In genomic region chr15:69291273-69291672, GRCm38 (mm10) we compare ENCODE assay signal across 22 mouse cellular contexts.
DNase-seq lines count a peak whose midpoint lies in the region; ATAC-seq lines count a peak whose summit lies in the region.
"Had no signal": no experiment of that assay in that cellular context is flagged by ENCODE, and none has a peak within 500 bp of the region (broad histone marks: within the 10 kb centered on the region; RNA-seq: fewer than 3 reads in every experiment).

No protein-coding gene starts in this region.

- H3K4me3 ChIP-seq in kidney, embryonic 16.5 days (ENCODE audit: low read length), result no peak overlapping the region
- H3K4me3 ChIP-seq: embryonic facial prominence, embryonic 10.5 days; embryonic facial prominence, embryonic 13.5 days; erythroblast, embryonic 14.5 days; forebrain, embryonic 12.5 days; forebrain, embryonic 15.5 days; hindbrain, embryonic 12.5 days; hindbrain, embryonic 15.5 days had no signal

- DNase-seq in adrenal gland, postnatal 14 days, result peak; percentile 19
- DNase-seq in adrenal gland, postnatal 4 days (ENCODE audit: low spot score in 2 of 2), result no peak
- DNase-seq in kidney, adult 18-20 months, result no peak
- DNase-seq in Muller cell, postnatal 12 days (ENCODE audit: inconsistent ontology term), result peak; percentile 25
- DNase-seq: cerebellum, adult 11-12 months; cerebellum, adult 8-10 months; cerebellum, postnatal 10 days; cerebellum, postnatal 36 days; embryo, embryonic 11 days; gastrocnemius, postnatal 25 days had no signal

- peak; percentile 57; the same call in 1 of the 2 replicates for ATAC-seq in kidney, embryonic 16.5 days (ENCODE audit: low FRiP score, low TSS enrichment)
- ATAC-seq in CD4-positive, CD25-positive, alpha-beta regulatory T cell, adult 4 months, result no peak
- ATAC-seq: forebrain, embryonic 15.5 days; intestine, postnatal 0 days; Patski had no signal

- WGBS in kidney, embryonic 16.5 days, result 11% methylated on average over 1 of the region's 1 CpGs

- no peaks in the 10 kb centered on the region for H3K4me1 ChIP-seq in kidney, embryonic 16.5 days (ENCODE audit: insufficient read depth, low read length)
- H3K4me1 ChIP-seq: embryonic facial prominence, embryonic 10.5 days; embryonic facial prominence, embryonic 13.5 days; forebrain, embryonic 12.5 days; forebrain, embryonic 15.5 days; hindbrain, embryonic 12.5 days; hindbrain, embryonic 15.5 days had no signal

- H3K9ac ChIP-seq in kidney, embryonic 16.5 days (replicated peaks; ENCODE audit: low read length), result no peak overlapping the region
- H3K9ac ChIP-seq: embryonic facial prominence, embryonic 13.5 days; forebrain, embryonic 12.5 days; forebrain, embryonic 15.5 days; hindbrain, embryonic 12.5 days; hindbrain, embryonic 15.5 days had no signal

- H3K27ac ChIP-seq in kidney, embryonic 16.5 days (ENCODE audit: low read length), result no peak overlapping the region
- H3K27ac ChIP-seq: embryonic facial prominence, embryonic 10.5 days; embryonic facial prominence, embryonic 13.5 days; forebrain, embryonic 12.5 days; forebrain, embryonic 15.5 days; hindbrain, embryonic 12.5 days; hindbrain, embryonic 15.5 days had no signal

- H3K27me3 ChIP-seq in kidney, embryonic 16.5 days (ENCODE audit: insufficient read depth, low read length), result no peaks in the 10 kb centered on the region
- H3K27me3 ChIP-seq: embryonic facial prominence, embryonic 13.5 days; forebrain, embryonic 12.5 days; forebrain, embryonic 15.5 days; hindbrain, embryonic 12.5 days; hindbrain, embryonic 15.5 days; Patski had no signal

- H3K9me3 ChIP-seq in kidney, embryonic 16.5 days (ENCODE audit: low read length), result no peaks in the 10 kb centered on the region
- H3K9me3 ChIP-seq: embryonic facial prominence, embryonic 10.5 days; embryonic facial prominence, embryonic 13.5 days; forebrain, embryonic 12.5 days; forebrain, embryonic 15.5 days; hindbrain, embryonic 12.5 days; hindbrain, embryonic 15.5 days had no signal

- H3K4me2 ChIP-seq in kidney, embryonic 16.5 days (replicated peaks; ENCODE audit: low read depth, low read length), result no peak overlapping the region
- H3K4me2 ChIP-seq: embryonic facial prominence, embryonic 13.5 days; forebrain, embryonic 12.5 days; forebrain, embryonic 15.5 days; heart, embryonic 11.5 days; hindbrain, embryonic 12.5 days; hindbrain, embryonic 15.5 days had no signal

- no peaks in the 10 kb centered on the region for H3K36me3 ChIP-seq in kidney, embryonic 16.5 days (ENCODE audit: insufficient read depth, low read length)
- H3K36me3 ChIP-seq: embryonic facial prominence, embryonic 10.5 days; embryonic facial prominence, embryonic 13.5 days; forebrain, embryonic 12.5 days; forebrain, embryonic 15.5 days; hindbrain, embryonic 12.5 days; hindbrain, embryonic 15.5 days had no signal

Comparison
In these comparisons a context has a peak if more than half of its experiments do, and no peak if none do; other contexts are left out.
1. DNase-seq: peak in adrenal gland, postnatal 14 days (single experiment) and Muller cell, postnatal 12 days (single experiment); none in adrenal gland, postnatal 4 days (0 of 2) and kidney, adult 18-20 months (single experiment).